Mouse (Mus musculus) granulocyte monocyte progenitor cell, adult 5-6 weeks (primary cell): Measurements from ENCODE around the gene Tns3. TPM values are rescaled to one million over a fixed set of nuclear protein-coding genes. Genes with fewer than 3 reads are reported as not detected.

Experiments
- ATAC-seq: replicated peaks from 2 replicates; pipeline ENCODE4 v1.8.0; 2016; ENCODE audit warnings: mild to moderate bottlenecking, moderate TSS enrichment, inconsistent platforms; ENCODE audit not compliant: poor library complexity, severe bottlenecking
- total RNA-seq, 2 experiments: library from RNA; stranded (forward) in 1 of 2; stranded (reverse) in 1 of 2; fragments of 200-712, 200-1000 nt in 1 of 2; fragments of >200 nt in 1 of 2; fragmentation: Nextera tagmentation in 1 of 2; gene quantifications; 2 replicates each; pipeline ENCODE4 v1.2.3; 2014 to 2017

Tns3 gene
- total RNA-seq, 2 experiments from 2014 or later: 13.1 to 26.9 TPM

GRCm38 (mm10) chr11:8405225-8405899 is 259.0 kb downstream of the Tns3 start:
- ATAC-seq: peak; percentile 78

- no peak for ATAC-seq
Measured at GRCm38 (mm10) chr11:8401328-8401727, 263.0 kb downstream of the Tns3 start.

GRCm38 (mm10) chr11:8396329-8396728 is 268.0 kb downstream of the Tns3 start:
- ATAC-seq: no peak

- ATAC-seq: no peak
Measured at GRCm38 (mm10) chr11:8391564-8391963, 272.8 kb downstream of the Tns3 start.

GRCm38 (mm10) chr11:8385891-8386405 is 278.4 kb downstream of the Tns3 start:
- ATAC-seq: no peak
